Mouse (Mus musculus): ENCODE measurements around the gene Tas2r135. TPM values are rescaled to one million over a fixed set of nuclear protein-coding genes. Genes with fewer than 3 reads are reported as not detected.
A peak's percentile ranks its signal among the peaks of the same experiment; 100 is the strongest.

Gene Tas2r135
- total RNA-seq, 2 experiments from 2014 or later, result 0.34 TPM; not detected in 1

GRCm38 (mm10) chr6:42373669-42374430 lies 31.4 kb upstream of the Tas2r135 start:
- no peak for DNase-seq (ENCODE audit: low spot score in 2 of 2)

- no peak for DNase-seq (ENCODE audit: low spot score in 2 of 2)
Observed at GRCm38 (mm10) chr6:42374701-42375100, 30.5 kb upstream of the Tas2r135 start.

DNA sequence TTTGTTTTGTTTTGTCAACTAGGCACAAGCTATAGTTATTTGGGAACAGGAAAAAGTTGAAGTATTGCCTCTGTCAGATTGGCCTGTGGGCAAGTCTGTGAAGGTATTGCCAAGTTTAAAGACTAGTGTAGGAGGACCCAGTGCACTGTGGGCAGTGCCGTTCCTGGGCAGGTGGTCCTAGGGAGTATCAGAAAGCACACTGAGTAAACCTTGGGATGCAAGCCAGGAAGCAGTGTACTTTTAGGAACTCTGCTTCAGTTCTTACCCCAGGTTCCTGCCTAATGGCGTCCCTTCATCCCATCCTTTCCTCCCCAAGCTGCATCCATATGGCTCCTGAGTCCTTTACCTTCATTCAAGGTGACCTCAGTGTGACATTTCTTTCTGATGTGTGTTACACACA lies 30.1 kb upstream of the Tas2r135 start:
- DNase-seq (ENCODE audit: low spot score in 2 of 2), result no peak

DNA sequence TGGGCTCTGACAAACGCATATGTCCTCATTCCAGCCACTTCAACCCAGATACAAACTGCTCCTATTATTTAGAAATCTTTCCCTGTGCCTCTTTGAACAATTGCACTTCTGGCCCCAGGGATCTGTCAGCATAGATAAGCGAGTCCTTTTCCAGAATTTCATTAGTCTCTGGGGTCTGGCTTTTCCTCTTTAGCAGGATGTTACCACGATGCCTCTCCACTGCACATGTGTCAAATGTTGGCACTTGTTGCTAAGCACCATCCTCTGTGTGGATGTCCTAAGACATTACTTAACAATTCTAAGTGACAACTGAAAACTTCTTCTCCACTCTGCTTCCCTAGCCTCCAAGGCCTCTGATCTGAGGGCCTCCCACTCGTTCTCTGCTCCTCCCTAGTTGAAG lies 29.2 kb upstream of the Tas2r135 start:
- DNase-seq (ENCODE audit: low spot score in 2 of 2), result no peak

GRCm38 (mm10) chr6:42376504-42377019 lies 28.7 kb upstream of the Tas2r135 start:
- DNase-seq (ENCODE audit: low spot score in 2 of 2), result no peak

- DNase-seq (ENCODE audit: low spot score in 2 of 2), result no peak
Observed at GRCm38 (mm10) chr6:42377280-42377679, 28.0 kb upstream of the Tas2r135 start.

DNA sequence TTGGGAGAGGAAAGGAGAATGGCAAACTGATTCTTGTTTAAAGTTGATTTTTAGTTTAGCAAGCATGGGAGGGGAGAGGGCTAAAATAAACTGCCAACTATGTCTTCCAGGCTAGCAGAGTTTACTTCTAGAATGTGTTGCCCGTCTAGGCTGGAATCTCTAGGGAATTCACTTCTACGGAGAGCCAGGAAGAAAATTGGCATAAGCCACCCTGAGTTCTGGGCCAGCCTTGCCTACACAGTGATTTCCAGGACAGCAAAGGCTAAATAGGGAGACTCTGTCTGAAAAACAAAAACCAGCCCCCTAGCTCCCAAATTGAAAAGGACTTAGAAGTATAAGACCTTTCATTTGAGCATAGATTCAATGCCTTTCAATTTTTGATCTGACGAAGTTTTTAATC lies 25.7 kb upstream of the Tas2r135 start:
- no peak for DNase-seq (ENCODE audit: low spot score in 2 of 2)

DNA sequence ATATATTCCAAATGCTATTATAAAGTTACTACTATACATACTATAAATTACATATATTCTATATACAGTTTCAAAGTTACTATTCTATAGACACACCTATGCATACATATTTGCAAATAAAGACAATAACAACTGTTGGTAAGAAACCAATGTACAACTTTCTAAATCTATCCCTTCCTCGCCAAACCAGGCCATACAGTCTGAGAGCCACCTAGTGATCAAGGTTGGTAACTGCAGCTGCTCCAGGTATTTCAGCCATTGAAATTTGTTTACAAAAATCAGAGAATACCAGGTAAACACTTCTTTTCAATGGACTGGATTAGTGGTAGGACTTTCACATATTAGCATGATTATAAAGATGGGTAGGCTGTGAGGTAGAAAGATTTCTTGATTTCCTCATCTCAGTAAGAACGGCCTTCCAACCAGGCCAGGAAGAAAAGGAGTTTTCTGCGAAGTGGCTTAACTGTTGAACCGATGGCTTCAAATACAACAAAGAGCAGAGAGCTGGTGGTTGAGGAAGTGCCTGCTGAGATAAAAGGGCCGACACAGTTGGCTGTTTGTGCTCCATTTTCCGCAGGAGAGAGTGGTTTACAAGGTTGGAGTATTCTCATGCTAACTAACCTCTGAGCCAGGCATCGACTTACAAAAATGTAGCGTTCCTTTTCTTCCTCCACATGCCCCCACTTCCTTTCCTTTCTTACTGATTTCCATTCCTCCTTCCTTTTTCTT lies 24.7 kb upstream of the Tas2r135 start:
- DNase-seq (ENCODE audit: low spot score in 2 of 2), result no peak

DNA sequence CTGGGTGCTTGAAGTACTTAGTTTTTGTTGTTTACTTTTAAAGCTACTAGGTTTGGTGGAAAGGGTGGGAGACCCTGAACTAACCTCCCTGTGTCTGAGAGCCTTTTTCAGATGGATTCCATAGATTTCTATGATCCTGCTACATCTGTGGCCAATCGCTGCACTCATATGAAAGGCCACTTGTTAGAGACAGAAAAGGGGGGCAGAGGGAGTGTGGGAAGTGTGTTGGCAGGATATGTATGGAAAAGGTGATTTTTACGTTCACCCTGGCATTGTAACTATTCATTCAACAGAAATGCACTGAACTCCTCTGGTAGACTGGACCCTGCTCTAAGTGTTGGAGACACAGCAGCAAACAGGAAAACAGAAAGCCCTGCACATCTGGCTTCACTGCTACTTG lies 24.0 kb upstream of the Tas2r135 start:
- DNase-seq (ENCODE audit: low spot score in 2 of 2), result no peak

GRCm38 (mm10) chr6:42381916-42382381 lies 23.3 kb upstream of the Tas2r135 start:
- no peak for DNase-seq (ENCODE audit: low spot score in 2 of 2)

DNA sequence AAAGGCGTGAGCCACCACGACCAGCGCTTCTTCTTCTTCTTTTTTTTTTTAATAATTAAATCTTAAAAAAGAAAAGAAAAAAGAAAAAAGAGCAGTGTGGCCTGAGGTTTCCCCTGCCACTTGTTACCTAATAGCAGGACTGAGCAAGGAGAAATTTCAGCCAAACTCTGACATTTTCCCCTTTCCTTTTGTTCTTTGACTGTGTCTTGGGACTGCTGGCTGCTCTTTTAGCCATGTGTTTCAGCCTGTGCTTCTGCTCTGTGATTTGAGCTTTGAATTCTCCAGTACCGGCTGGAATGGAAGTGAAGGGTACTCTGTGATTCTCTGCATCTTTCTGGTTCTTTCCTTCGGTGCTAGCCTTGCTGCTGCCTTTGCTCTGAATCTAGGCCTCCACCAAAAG lies 21.9 kb upstream of the Tas2r135 start:
- DNase-seq (ENCODE audit: low spot score in 2 of 2), result no peak

DNA sequence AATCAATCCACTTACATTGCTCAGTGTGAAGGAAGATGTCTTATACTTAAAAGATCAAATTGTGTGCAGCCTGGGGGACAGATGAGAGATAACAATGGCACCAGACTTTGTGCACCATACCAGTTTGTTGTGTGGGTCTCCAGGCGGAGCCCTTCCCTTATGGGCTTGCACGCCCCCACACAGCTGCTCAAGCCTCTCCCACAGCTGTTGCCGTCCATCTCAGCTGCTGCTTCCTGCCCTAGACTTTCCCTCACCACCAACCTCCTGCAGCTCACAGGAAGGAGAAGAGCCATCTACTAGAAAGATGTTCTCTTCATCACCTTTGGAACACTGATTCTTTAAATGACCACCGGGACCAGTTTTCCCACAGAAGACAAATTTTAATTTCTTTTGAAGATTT lies 19.6 kb upstream of the Tas2r135 start:
- DNase-seq (ENCODE audit: low spot score in 2 of 2), result no peak

GRCm38 (mm10) chr6:42391796-42392330 lies 13.4 kb upstream of the Tas2r135 start:
- no peak for DNase-seq (ENCODE audit: low spot score in 2 of 2)

DNA sequence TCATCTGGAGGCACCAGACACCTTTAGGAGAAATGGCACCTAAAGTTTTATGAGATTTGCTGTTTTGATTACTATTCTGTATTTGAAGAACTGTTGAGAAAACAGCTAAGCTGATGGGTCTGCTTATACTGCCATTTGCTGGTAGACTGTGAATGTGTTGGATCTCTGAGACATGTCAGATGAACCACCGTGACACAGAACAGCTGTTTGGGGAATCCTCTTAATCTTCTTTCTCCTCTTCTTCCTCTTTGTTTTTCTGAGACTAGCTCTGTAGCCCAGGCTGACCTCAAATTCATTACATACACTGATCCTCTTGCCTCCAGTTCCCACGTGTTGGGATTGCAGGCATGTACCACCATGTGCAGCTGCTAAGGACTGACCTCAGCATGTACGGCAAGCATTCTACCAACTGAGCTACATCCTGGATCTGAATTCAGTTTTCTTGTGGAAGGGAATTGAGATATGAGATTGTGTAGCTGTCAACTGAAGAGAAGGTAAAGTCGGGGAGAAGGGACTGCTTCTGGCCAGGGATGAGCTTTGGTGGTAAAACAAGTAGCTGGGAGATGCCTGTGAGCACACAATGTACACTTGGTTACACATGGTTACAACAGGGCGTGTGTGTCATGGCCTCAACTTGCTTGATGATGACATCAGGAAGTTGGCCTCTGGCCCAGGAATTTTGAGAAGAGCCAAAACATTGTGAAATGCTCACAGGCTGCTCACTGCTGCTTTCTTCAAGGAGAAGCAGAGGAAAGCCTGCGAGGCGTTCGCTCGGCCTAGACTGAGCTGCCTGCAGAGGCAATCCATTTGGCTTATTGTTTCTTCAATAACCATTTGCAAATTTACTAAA lies 9.0 kb upstream of the Tas2r135 start:
- DNase-seq (ENCODE audit: low spot score in 2 of 2), result peak in 1 of 2 experiments; percentile 27

DNA sequence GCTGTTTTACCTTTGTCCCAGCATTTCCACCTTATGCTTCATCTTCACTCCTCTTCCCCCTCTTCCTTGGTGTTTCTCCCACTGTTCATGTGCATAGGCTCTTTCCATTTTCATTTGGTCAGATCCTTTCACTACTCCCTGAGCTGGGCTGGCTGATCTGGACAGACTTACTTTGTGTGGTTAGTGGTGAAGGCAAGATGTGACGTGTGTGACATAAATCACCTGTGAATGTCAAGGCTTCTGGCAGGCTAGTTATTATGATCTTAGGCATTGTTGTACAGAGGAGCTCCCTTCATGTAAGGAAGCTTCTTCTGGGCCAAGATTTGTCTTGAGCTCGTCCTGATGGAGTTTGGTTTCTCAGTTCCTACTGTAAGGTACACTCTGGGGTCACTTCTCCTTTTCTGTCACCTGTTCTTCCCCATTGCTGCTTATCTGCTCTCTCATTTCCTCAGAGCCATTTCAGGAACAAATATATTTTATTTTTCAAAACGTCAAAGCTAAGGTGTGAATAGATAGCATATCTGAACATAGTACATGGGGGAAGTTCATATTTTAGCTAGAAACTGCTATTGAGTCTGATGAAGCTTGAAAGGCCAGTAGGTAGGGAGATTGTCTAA lies 8.1 kb upstream of the Tas2r135 start:
- DNase-seq (ENCODE audit: low spot score in 2 of 2), result no peak

GRCm38 (mm10) chr6:42398285-42398684 lies 6.9 kb upstream of the Tas2r135 start:
- no peak for DNase-seq (ENCODE audit: low spot score in 2 of 2)

DNA sequence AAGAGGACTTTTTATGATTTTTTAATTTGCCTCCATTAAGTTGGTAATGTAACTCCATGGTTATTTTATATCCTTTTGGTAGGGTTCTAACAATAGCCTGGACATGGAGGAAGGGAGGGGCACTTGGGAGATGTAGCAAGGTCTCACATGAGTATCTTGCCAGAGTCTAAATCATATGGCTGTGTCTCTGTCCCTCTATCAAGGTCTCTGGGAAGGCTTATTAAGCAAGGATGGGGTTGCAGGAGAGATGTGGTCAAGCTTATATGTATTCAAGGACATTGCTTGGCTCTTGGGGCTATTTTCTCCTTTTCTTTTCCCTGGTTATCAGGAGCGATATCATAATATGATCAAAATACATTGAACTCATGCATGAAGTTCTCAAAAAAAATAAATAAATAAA lies 6.2 kb upstream of the Tas2r135 start:
- DNase-seq (ENCODE audit: low spot score in 2 of 2), result no peak

- DNase-seq (ENCODE audit: low spot score in 2 of 2), result no peak
Observed at GRCm38 (mm10) chr6:42399938-42400337, 5.3 kb upstream of the Tas2r135 start, which contains the start of gene Tas2r143. Gene Tas2r143, plus strand, starts transcription at chr6:42400238.

- no peak for DNase-seq (ENCODE audit: low spot score in 2 of 2)
Observed at GRCm38 (mm10) chr6:42419443-42419842, 14.2 kb downstream of the Tas2r135 start.

GRCm38 (mm10) chr6:42421439-42421838 lies 16.2 kb downstream of the Tas2r135 start:
- DNase-seq (ENCODE audit: low spot score in 2 of 2), result no peak

DNA sequence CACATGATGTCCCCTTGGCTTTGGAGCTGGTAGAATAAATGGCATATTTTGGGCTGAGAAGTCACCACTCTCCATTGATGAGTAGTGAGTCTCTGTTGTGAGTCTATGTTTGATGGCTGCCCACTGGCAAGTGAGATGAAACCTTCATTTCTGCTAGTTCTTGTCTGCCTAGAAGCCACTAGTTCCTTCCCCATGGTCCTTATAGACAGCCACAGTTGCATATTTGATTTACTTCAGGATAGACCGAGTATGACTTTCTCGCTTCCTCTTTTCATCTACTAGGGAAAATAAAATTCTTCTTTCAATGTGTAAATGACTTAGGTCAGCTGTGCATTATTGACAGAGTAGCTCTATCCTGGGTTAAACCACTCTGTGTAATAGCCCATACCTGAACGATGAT lies 19.2 kb downstream of the Tas2r135 start:
- no peak for DNase-seq (ENCODE audit: low spot score in 2 of 2)

Measured in layer of hippocampus, postnatal 10 days (tissue).